Mouse (Mus musculus): ENCODE results near the gene Gm49416.

- TF ChIP-seq CTCF (IDR thresholded peaks at IDR 0.05; ENCODE audit: insufficient read depth, low read depth, low read length) (no peak), POLR2A (IDR thresholded peaks at IDR 0.05; ENCODE audit: insufficient read depth, low read depth, low read length) (no peak)
These were observed 33.0 kb downstream of the Gm49416 start for GRCm38 (mm10) chr19:8921741-8922140.
